Mouse (Mus musculus) adipose tissue, adult 10 weeks (tissue): ENCODE measurements around the gene Rsbn1l. TPM values are rescaled to one million over a fixed set of nuclear protein-coding genes. Genes with fewer than 3 reads are reported as not detected.

ENCODE experiments used
- polyA plus RNA-seq: library from polyadenylated mRNA; stranded (reverse); fragments of 350-450 nt; fragmentation: Illumina TruSeq; extraction: RNeasy Lipid Tissue Mini Kit (QIAGEN cat#74804); gene quantifications from one replicate; pipeline ENCODE4 v1.2.3, GENCODE M21; 2014; ENCODE audit warnings: low read depth, low replicate concordance

The Rsbn1l gene
- polyA plus RNA-seq: 9.4 TPM

DNA sequence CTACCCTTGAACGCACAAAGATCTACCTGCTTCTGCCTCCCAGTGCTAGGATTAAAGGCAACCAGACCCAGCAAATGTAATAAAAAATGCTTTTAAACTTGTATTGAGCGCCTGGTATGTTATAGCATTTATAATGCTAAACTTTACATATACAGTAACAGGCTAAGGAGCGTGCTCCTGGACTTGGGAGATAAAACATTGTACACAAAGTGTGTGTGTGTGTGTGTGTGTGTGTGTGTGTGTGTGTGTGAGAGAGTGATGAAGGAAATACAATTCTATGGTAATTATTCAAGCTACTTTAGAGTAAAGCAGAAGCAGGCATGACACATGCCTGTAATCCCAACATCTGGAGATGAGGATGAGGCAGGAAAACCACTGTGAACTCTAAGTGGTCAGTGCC is at the start of gene Rsbn1l:
Gene Rsbn1l (minus strand): TSS at position 101 of the 400 bp plus-strand sequence.

GRCm38 (mm10) chr5:20881915-20882800 is 74.0 kb downstream of the Rsbn1l start, which contains the start of the genes Phtf2 and Tmem60:
TSS of gene Phtf2 (minus strand) at chr5:20882124.
TSS of gene Tmem60 (plus strand) at chr5:20882191.

Other genes with a start within 250 kb of the Rsbn1l start
- 6.5 TPM for gene Phtf2, start 74.3 kb downstream of the Rsbn1l start, polyA plus RNA-seq
- 22.0 TPM for gene Tmem60, start 74.2 kb downstream of the Rsbn1l start, polyA plus RNA-seq
- gene Ptpn12, start 99.5 kb upstream of the Rsbn1l start, polyA plus RNA-seq: 38.2 TPM
- 2.2 TPM for gene Gsap, start 229.9 kb upstream of the Rsbn1l start, polyA plus RNA-seq